Mouse (Mus musculus) left cerebral cortex, postnatal 10 days (tissue): ENCODE results near the gene Gm45062. TPM values are rescaled to one million over a fixed set of nuclear protein-coding genes. Genes with fewer than 3 reads are reported as not detected.

Experiments
- DNase-seq, 2 experiments: peaks; one replicate each; pipeline ENCODE4 v3.0.0; 2021 to 2022; ENCODE audit warnings: low spot score in 2 of 2, mixed read lengths in 1 of 2; ENCODE audit errors: extremely low spot score in 1 of 2
- intact Hi-C: fragments of 180-260 bp; cut with DNase I; formaldehyde crosslinking; loops from one replicate; pipeline ENCODE4 v1.15.1; 2025
- total RNA-seq, 2 experiments: library from RNA; stranded (reverse); gene quantifications; 2 replicates each; pipeline ENCODE4 v1.2.3; 2021

The Gm45062 gene
- total RNA-seq, 2 experiments from 2014 or later: 5.9 to 6.1 TPM

DNA sequence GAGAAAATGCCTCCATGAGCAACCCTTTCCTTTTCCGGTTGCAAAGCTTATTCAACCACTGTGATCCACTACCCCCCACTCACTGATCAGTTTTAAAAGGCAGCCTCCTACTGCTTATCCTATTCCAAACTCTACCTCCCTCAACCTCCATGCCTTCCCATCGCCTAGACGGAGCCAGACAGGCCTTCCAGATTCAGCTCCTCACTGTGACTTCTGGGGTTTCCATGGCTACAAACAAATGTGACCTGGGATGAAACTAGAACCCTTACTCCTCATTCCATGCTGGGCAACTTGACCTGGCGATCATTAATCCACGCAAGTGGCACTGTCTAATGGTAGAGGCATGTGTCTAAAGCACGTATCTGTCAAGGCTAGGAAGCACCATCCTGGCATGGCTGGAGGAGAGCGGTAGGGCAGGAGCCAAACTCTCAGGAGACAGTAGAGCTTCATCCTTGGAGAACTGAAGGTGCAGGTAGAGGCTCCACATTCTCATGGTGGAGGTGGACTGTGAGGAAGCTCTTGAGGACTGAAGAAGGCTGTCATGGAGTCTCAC lies 369.5 kb downstream of the Gm45062 start:
- no peak for DNase-seq
- intact Hi-C loops: no loop called here

DNA sequence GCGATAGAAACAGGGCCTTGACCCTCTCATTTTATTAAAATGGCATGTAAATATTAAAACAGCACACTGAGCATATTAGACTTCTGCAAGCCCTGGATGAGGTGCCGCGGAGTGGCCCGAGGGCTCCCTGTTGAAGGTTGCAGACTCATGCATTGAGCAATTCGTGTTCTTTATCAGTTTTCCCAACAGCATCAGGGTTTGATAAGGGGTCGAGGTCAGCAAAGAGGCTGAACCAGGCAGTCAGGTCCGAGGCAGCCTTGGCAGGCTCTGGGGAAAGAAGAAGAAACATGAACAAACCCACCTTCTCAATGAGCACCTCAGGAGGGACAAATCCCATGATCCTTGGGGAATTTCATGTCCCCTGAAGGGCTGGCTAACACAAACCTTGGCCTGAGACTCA lies 371.3 kb downstream of the Gm45062 start:
- intact Hi-C loops: no loop called here
- DNase-seq: no peak

DNA sequence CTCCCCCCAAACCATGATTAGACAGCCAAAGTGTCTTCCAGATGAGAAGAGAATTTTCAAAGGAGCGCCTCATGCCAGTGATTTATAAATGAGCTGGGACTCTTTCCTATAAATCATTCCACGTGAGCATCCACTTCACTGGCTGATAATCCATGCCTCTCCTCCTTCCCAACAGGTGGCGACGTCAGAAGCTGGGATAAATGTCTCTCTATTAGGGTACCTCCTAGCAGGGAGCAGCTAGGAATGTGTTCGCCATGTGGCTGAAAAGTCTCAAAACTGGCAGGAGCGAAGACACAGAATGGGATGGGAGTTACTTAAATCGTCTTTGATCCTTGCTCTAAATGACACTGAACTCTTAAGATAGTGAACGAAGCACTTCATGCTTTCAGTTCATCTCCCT lies 372.1 kb downstream of the Gm45062 start:
- intact Hi-C loops: no loop called here
- no peak for DNase-seq

DNA sequence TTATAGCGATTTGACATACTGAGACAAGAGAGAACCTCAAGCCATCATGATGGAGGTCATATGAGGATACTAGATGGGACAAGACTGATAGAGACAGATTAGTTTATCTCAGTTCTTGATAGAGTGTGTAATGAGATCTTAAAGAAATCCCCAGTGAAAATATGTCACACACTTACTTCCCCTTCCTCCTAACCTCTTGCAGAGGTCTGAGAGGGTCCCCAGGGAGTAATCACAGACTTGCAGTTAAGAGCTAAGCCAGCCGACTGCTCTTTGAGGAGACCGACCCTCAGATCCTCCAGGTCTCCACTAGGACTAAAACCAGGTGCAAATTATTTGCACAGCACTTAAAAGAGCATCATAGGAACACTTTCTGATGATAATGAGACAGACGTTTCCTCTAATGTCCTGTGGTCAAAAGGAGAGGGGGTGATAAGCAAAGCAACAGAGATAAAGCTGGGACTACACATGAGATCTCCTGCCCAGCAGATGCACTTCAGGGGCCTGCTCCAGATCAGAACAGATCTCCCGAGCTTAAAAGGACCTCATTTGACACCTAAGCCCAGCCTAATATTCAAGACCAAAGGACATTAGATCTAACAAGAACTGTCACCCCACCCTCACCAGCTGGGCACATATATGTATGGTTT lies 372.9 kb downstream of the Gm45062 start:
- intact Hi-C loops: no loop called here
- DNase-seq: no peak

DNA sequence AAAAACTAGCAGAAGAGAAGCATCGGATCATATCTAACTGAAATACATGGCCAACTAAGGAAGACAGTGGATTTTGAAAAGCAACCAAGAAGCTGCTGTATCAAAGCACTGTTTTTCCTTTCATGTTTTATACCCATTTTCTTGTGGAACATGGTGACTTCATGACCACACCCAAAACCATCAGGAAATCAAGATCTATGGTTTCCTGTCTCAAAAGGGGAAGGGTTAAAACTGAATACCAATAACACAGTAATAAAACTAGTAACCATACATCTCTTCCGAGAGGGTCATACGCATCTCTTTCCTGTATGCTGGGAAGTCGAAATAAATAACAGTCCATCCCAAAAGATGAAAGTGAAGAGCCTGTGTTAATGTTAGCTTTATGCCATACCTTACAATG lies 373.5 kb downstream of the Gm45062 start:
- DNase-seq: no peak
- intact Hi-C loops: no loop called here

DNA sequence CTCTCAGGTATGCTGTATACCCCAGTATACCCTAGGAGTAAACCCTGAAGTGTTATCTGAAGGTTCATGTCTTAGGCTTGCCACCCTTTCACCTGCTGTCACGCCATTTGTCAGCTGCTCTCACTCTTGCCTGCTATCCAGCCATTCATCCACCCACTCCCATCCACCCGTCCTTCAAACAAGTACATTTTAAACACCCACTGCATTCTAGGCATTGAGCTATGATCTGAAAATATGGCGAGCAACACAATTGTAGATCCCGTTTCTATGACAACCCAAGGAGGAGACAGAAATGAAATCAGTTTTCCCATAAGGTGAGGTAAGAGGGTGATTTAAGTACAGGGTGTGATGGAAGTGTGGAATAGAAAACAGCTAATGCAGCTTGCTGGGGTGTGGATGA lies 378.9 kb downstream of the Gm45062 start:
- intact Hi-C loops: no loop called here
- DNase-seq: peak in 1 of 2 experiments; percentile 56

DNA sequence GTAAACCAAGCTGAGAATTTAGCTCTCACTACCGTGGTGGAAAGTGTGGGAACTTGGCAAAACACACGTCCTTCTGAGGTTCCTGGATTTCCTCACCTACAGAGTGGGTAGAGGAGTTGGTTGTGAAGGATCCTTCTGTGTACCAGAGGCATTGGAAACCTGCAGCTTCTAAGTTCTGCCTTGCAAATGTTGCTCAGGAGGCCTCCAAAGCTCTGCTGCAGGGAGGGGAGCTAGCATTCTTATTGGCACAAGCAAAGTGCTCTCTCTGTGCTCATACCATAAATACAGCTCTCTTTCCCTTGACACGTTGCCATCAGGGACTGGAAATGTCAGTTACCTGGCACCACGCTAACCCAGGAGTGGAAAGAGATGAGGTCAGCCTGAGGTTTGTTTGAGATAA lies 379.6 kb downstream of the Gm45062 start:
- DNase-seq: no peak
- intact Hi-C loops: no loop called here

DNA sequence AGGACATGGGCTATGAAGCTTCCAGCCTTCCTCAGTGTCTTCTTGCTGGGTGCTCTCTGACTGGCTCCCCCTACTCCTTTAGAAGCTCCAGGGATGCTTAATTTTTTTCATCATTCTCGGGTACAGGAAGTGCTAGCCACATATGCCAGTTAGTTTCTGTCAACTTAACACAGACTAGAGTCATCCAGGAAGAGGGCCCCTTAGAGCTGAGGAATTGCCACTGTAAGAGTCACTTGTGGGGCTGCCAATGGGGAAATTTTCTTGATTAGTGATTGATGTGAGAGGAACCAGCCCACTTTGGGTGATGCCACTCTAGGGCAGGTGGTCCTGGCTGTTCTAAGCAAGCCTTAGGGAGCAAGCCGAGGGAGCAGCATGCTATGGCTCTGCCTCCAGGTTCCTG lies 380.3 kb downstream of the Gm45062 start:
- intact Hi-C loops: no loop called here
- DNase-seq: no peak

DNA sequence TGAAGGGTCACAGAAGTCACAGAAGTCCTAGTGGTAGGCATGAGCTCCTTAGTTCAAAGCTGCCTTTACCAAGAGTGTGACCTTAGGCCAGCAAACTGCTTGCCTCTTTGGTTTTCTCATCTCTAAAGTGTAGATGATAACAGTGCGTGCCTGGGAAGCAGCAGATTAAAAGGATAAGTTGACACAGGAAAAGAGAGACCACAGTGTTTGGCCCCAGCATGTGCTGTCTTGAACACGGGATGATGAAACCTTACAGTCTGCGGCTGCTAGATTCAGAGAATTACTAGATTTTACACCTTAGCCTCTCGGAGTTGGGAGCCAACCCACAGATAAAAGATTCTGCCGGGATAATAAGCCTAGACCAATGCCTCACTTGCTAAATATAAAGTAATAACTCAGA lies 381.6 kb downstream of the Gm45062 start:
- intact Hi-C loops: no loop called here
- DNase-seq: no peak

DNA sequence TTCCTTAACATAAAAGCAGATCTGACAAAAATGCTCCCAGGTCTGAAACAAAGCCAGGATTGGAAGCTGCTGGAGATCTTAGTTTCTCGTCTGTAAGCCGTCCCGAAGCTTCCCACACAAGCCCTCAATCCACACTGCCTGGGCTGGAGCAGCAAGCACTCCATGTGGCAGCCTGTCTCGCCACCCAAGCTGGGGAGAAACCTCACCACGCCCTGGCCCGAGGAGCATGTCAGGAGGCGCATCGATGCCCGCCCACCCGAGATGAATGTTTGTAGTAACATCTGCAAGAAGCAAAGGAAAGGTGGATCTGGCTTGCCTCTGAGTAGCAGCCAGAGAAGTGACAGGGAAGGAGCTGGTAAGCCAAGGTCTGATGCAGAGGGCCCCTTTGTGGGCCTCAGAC lies 385.5 kb downstream of the Gm45062 start:
- peak; percentile 40 to 43 for DNase-seq

DNA sequence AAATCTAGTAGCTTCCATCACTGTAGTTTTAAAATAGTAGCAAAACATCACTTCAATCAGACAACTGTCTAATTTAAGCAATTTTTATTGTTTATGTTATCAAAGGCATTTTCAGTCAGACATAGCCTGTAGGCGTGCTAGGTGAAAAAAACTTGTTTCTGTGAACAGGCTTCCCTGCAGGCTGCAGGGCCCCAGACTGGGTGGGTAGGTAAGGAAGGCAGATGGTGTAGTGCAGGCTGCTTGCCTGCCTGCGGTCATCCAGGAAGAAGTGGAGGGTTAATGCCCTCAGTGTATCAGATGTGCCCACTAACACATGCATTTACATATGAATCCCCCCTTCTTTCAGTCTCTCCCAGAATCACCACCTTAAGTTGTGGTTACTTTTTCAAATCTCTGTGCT lies 386.5 kb downstream of the Gm45062 start:
- intact Hi-C loops: no loop called here
- DNase-seq: no peak

More for the DNA sequence above, 385.5 kb downstream of the Gm45062 start:
- intact Hi-C loops: no loop called here

Other genes with a start within 250 kb of the Gm45062 start
- gene Col28a1, start 66.8 kb upstream of the Gm45062 start, total RNA-seq: 1 to 10 TPM; 1.1 to 1.5 TPM
- gene Mios, start 50.2 kb upstream of the Gm45062 start, total RNA-seq: 10 to 100 TPM; 28.1 to 28.3 TPM
- gene Rpa3, start 277 bp upstream of the Gm45062 start, total RNA-seq: 10 to 100 TPM; 14.6 to 17.8 TPM
- gene Umad1, start 162 bp upstream of the Gm45062 start, total RNA-seq: 10 to 100 TPM; 30.3 to 35.7 TPM